Comparison of ENCODE assay signal across 27 mouse cellular contexts in genomic region chr11:103663119-103663518, GRCm38 (mm10). TPM values are rescaled to one million over a fixed set of nuclear protein-coding genes. Genes with fewer than 3 reads are reported as not detected.
"Had no signal": no experiment of that assay in that cellular context is flagged by ENCODE, and none has a peak within 500 bp of the region (broad histone marks: within the 10 kb centered on the region; RNA-seq: fewer than 3 reads in every experiment).

No protein-coding gene starts in this region.

- H3K9ac ChIP-seq: intestine, embryonic 15.5 days; kidney, embryonic 15.5 days; limb, embryonic 12.5 days; limb, embryonic 15.5 days; liver, embryonic 14.5 days; liver, postnatal 0 days; lung, embryonic 14.5 days; stomach, embryonic 15.5 days had no signal

- H3K9me3 ChIP-seq: intestine, embryonic 15.5 days; kidney, embryonic 15.5 days; limb, embryonic 12.5 days; limb, embryonic 15.5 days; stomach, embryonic 15.5 days had no signal

- H3K4me2 ChIP-seq: intestine, embryonic 15.5 days; kidney, embryonic 15.5 days; limb, embryonic 12.5 days; limb, embryonic 15.5 days; liver, embryonic 11.5 days; lung, embryonic 14.5 days; stomach, embryonic 15.5 days had no signal

- H3K27me3 ChIP-seq: stomach, embryonic 15.5 days had no signal

- H3K4me3 ChIP-seq: intestine, embryonic 15.5 days; kidney, embryonic 15.5 days; limb, embryonic 12.5 days; limb, embryonic 15.5 days; stomach, embryonic 15.5 days had no signal

- H3K4me1 ChIP-seq: stomach, embryonic 15.5 days had no signal

- ATAC-seq: intestine, embryonic 15.5 days; liver, postnatal 0 days; lung, postnatal 0 days had no signal

- H3K36me3 ChIP-seq: intestine, embryonic 15.5 days; kidney, embryonic 15.5 days; limb, embryonic 12.5 days; limb, embryonic 15.5 days; stomach, embryonic 15.5 days had no signal

- H3K27ac ChIP-seq: intestine, embryonic 15.5 days; kidney, embryonic 15.5 days; limb, embryonic 12.5 days; limb, embryonic 15.5 days; liver, embryonic 14.5 days; macrophage; stomach, embryonic 15.5 days had no signal

- DNase-seq: kidney, adult 11 months; kidney, adult 8-10 months; kidney, postnatal 10 days; kidney, postnatal 36 days; layer of hippocampus, postnatal 36 days; liver, postnatal 0 days; lung, embryonic 14.5 days; midbrain, embryonic 14.5 days; spleen, adult 18-20 months; thymus, adult 18-20 months; thymus, postnatal 36 days had no signal

RNA-seq across cellular contexts. Expression of gene Rprml, which starts 13.7 kb away (rescaled TPM):
- total RNA-seq: megakaryocyte, adult 5-6 weeks had no signal
- polyA plus RNA-seq: kidney, embryonic 15.5 days; limb, embryonic 12.5 days; liver, embryonic 11.5 days; liver, embryonic 14.5 days; liver, postnatal 0 days; lung, embryonic 14.5 days; macrophage; stomach, embryonic 15.5 days had no signal

RNA-seq across cellular contexts. Expression of gene Lyzl6, which starts 24.4 kb away (rescaled TPM):
- total RNA-seq: layer of hippocampus, adult 18-20 months; layer of hippocampus, postnatal 36 days; left cerebral cortex, postnatal 14 days; megakaryocyte, adult 5-6 weeks; midbrain, postnatal 0 days had no signal
- polyA plus RNA-seq: intestine, embryonic 15.5 days; kidney, embryonic 15.5 days; limb, embryonic 12.5 days; limb, embryonic 15.5 days; liver, embryonic 11.5 days; liver, embryonic 14.5 days; liver, postnatal 0 days; lung, embryonic 14.5 days; lung, postnatal 0 days; macrophage; midbrain, embryonic 14.5 days; midbrain, postnatal 0 days; neural tube, embryonic 11.5 days; neural tube, embryonic 14.5 days; stomach, embryonic 15.5 days; urinary bladder, adult 2 months had no signal

RNA-seq across cellular contexts. Expression of gene Gm884, which starts 42.2 kb away (rescaled TPM):
- total RNA-seq: layer of hippocampus, adult 18-20 months; layer of hippocampus, postnatal 36 days; megakaryocyte, adult 5-6 weeks had no signal
- polyA plus RNA-seq: intestine, embryonic 15.5 days; kidney, embryonic 15.5 days; limb, embryonic 12.5 days; limb, embryonic 15.5 days; liver, embryonic 11.5 days; liver, embryonic 14.5 days; liver, postnatal 0 days; lung, embryonic 14.5 days; lung, postnatal 0 days; macrophage; midbrain, embryonic 14.5 days; midbrain, postnatal 0 days; neural tube, embryonic 11.5 days; neural tube, embryonic 14.5 days; stomach, embryonic 15.5 days; urinary bladder, adult 2 months had no signal
